ENCODE assay signal across 8 mouse cellular contexts in the genomic region with DNA sequence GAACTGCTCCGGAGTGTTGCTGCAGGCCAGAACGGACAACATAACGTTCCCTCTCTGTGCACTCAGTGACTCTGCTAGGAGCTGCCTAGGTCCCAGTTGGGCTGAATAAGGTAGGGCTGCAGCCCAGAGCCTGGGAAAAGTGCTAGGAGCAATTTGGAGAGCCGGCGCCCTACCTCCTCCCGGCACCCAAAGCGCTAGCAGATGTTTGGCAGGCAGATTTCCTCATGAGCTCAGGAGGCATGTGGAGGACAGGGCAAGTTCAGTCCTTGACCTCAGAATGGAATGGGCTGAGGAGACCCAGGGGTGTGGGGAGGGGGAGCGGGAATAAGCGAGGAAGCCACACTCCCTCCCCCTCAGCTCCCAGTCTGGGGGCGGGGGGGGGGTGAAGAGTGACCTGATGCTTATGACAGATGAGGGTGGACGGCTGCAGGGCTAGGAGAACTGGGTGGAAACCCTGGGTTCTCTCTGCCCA.
DNase-seq lines count a peak whose midpoint lies in the region; ATAC-seq and TF ChIP-seq lines count a peak whose summit lies in the region.

No protein-coding gene starts in this region.

- intact Hi-C loops in gastrocnemius, postnatal 36 days (cut with DNase I), result no loop called here

- DNase-seq in midbrain, embryonic 14.5 days, result no peak
- peak; percentile 52 to 59 for DNase-seq in gastrocnemius, postnatal 36 days
- DNase-seq in forebrain, postnatal 0 days, result no peak
- no peak for DNase-seq in thymus, postnatal 25 days
- no peak for DNase-seq in right cerebral cortex, postnatal 10 days (ENCODE audit: low spot score in 2 of 2)

- 0 out of 2 replicates have a peak, but pooled peaks have one; percentile 12 for ATAC-seq in midbrain, embryonic 13.5 days
- no peak for ATAC-seq in midbrain, embryonic 14.5 days (ENCODE audit: low FRiP score, low TSS enrichment)
- peak; percentile 66 for ATAC-seq in kidney, embryonic 15.5 days (replicated peaks; ENCODE audit: low FRiP score)
- ATAC-seq in stomach, embryonic 16.5 days (ENCODE audit: insufficient read depth, low FRiP score), result peak; percentile 46; the same call in 1 of the 2 replicates
- no peak for ATAC-seq in forebrain, postnatal 0 days

- no peaks in the 10 kb centered on the region for H3K27me3 ChIP-seq in midbrain, embryonic 13.5 days
- H3K27me3 ChIP-seq in midbrain, embryonic 14.5 days (ENCODE audit: control insufficient read depth, insufficient read depth, low read length), result no peaks in the 10 kb centered on the region
- no peaks in the 10 kb centered on the region for H3K27me3 ChIP-seq in kidney, embryonic 15.5 days
- no peaks in the 10 kb centered on the region for H3K27me3 ChIP-seq in stomach, embryonic 16.5 days (ENCODE audit: control insufficient read depth, insufficient read depth, low read length)
- H3K27me3 ChIP-seq in forebrain, postnatal 0 days (ENCODE audit: insufficient read depth, low read length), result no peaks in the 10 kb centered on the region

- no peak overlapping the region for H3K4me3 ChIP-seq in midbrain, embryonic 13.5 days (replicated peaks)
- no peak overlapping the region for H3K4me3 ChIP-seq in midbrain, embryonic 14.5 days (replicated peaks; ENCODE audit: low read depth, low read length)
- H3K4me3 ChIP-seq in kidney, embryonic 15.5 days (replicated peaks), result no peak overlapping the region
- no peak overlapping the region for H3K4me3 ChIP-seq in stomach, embryonic 16.5 days (replicated peaks; ENCODE audit: low read length)
- H3K4me3 ChIP-seq in forebrain, postnatal 0 days (ENCODE audit: low read depth, low read length), result no peak overlapping the region

- H3K4me1 ChIP-seq in midbrain, embryonic 13.5 days (replicated peaks), result no peaks in the 10 kb centered on the region
- H3K4me1 ChIP-seq in midbrain, embryonic 14.5 days (ENCODE audit: control insufficient read depth, insufficient read depth, low read length), result no peaks in the 10 kb centered on the region
- H3K4me1 ChIP-seq in kidney, embryonic 15.5 days, result peaks cover 17% of the 10 kb centered on the region
- no peaks in the 10 kb centered on the region for H3K4me1 ChIP-seq in stomach, embryonic 16.5 days (ENCODE audit: control insufficient read depth, insufficient read depth, low read length)
- no peaks in the 10 kb centered on the region for H3K4me1 ChIP-seq in forebrain, postnatal 0 days (ENCODE audit: insufficient read depth)

- H3K27ac ChIP-seq in midbrain, embryonic 13.5 days, result no peak overlapping the region
- H3K27ac ChIP-seq in midbrain, embryonic 14.5 days (replicated peaks; ENCODE audit: low read depth, low read length), result no peak overlapping the region
- H3K27ac ChIP-seq in kidney, embryonic 15.5 days, result peak overlapping the region; percentile 37; the same call in 1 of the 2 replicates
- H3K27ac ChIP-seq in stomach, embryonic 16.5 days (ENCODE audit: low read length), result peak overlapping the region; percentile 57; the same call in 1 of the 2 replicates
- no peak overlapping the region for H3K27ac ChIP-seq in forebrain, postnatal 0 days (ENCODE audit: low read depth, low read length)

- H3K9ac ChIP-seq in midbrain, embryonic 13.5 days (replicated peaks), result no peak overlapping the region
- H3K9ac ChIP-seq in midbrain, embryonic 14.5 days (replicated peaks; ENCODE audit: low read length), result no peak overlapping the region
- no peak overlapping the region for H3K9ac ChIP-seq in kidney, embryonic 15.5 days
- no peak overlapping the region for H3K9ac ChIP-seq in stomach, embryonic 16.5 days (ENCODE audit: low read length)
- H3K9ac ChIP-seq in forebrain, postnatal 0 days, result no peak overlapping the region

- H3K36me3 ChIP-seq in midbrain, embryonic 13.5 days, result no peaks in the 10 kb centered on the region
- H3K36me3 ChIP-seq in midbrain, embryonic 14.5 days (ENCODE audit: control insufficient read depth, insufficient read depth, low read length), result no peaks in the 10 kb centered on the region
- H3K36me3 ChIP-seq in kidney, embryonic 15.5 days, result no peaks in the 10 kb centered on the region
- no peaks in the 10 kb centered on the region for H3K36me3 ChIP-seq in stomach, embryonic 16.5 days (ENCODE audit: control insufficient read depth, insufficient read depth, low read length)
- no peaks in the 10 kb centered on the region for H3K36me3 ChIP-seq in forebrain, postnatal 0 days (ENCODE audit: insufficient read depth)

- no peak overlapping the region for H3K4me2 ChIP-seq in midbrain, embryonic 13.5 days (replicated peaks)
- H3K4me2 ChIP-seq in midbrain, embryonic 14.5 days (ENCODE audit: low read length), result no peak overlapping the region
- no peak overlapping the region for H3K4me2 ChIP-seq in kidney, embryonic 15.5 days
- no peak overlapping the region for H3K4me2 ChIP-seq in stomach, embryonic 16.5 days (ENCODE audit: low read depth, low read length)
- no peak overlapping the region for H3K4me2 ChIP-seq in forebrain, postnatal 0 days (ENCODE audit: low read depth)

- H3K9me3 ChIP-seq in midbrain, embryonic 13.5 days, result no peaks in the 10 kb centered on the region
- H3K9me3 ChIP-seq in midbrain, embryonic 14.5 days (ENCODE audit: control insufficient read depth, low read length), result no peaks in the 10 kb centered on the region
- no peaks in the 10 kb centered on the region for H3K9me3 ChIP-seq in kidney, embryonic 15.5 days (replicated peaks)
- no peaks in the 10 kb centered on the region for H3K9me3 ChIP-seq in stomach, embryonic 16.5 days (replicated peaks; ENCODE audit: control insufficient read depth, low read length)
- H3K9me3 ChIP-seq in forebrain, postnatal 0 days (ENCODE audit: low read length), result no peaks in the 10 kb centered on the region

- TF ChIP-seq CTCF in forebrain, postnatal 0 days (IDR thresholded peaks at IDR 0.05; ENCODE audit: low read depth), result no peak

- 81% methylated on average over 11 of the region's 11 CpGs for WGBS in midbrain, embryonic 13.5 days
- WGBS in midbrain, embryonic 14.5 days, result 76% methylated on average over 9 of the region's 11 CpGs
- 40% methylated on average over 11 of the region's 11 CpGs for WGBS in kidney, embryonic 15.5 days
- 47% methylated on average over 11 of the region's 11 CpGs for WGBS in stomach, embryonic 16.5 days
- 80% methylated on average over 11 of the region's 11 CpGs for WGBS in forebrain, postnatal 0 days

Comparison
In these comparisons a context has a peak if more than half of its experiments do, and no peak if none do; other contexts are left out.
1. ATAC-seq: peak in midbrain, embryonic 13.5 days (single experiment), kidney, embryonic 15.5 days (single experiment) and stomach, embryonic 16.5 days (single experiment); none in midbrain, embryonic 14.5 days (single experiment) and forebrain, postnatal 0 days (single experiment).
2. H3K27ac ChIP-seq: peak in kidney, embryonic 15.5 days (single experiment) and stomach, embryonic 16.5 days (single experiment); none in midbrain, embryonic 13.5 days (single experiment), midbrain, embryonic 14.5 days (single experiment) and forebrain, postnatal 0 days (single experiment).
3. DNase-seq: peak in gastrocnemius, postnatal 36 days (2 of 2); none in midbrain, embryonic 14.5 days (single experiment), forebrain, postnatal 0 days (single experiment), thymus, postnatal 25 days (single experiment) and right cerebral cortex, postnatal 10 days (0 of 2).